Mouse (Mus musculus): ENCODE results near the gene Adh7.

Gene Adh7

GRCm38 (mm10) chr3:138224363-138224954 lies 6.9 kb downstream of the Adh7 start:
- DNase-seq (ENCODE audit: low spot score in 2 of 2): no peak

- DNase-seq (ENCODE audit: low spot score in 2 of 2): no peak
Measured at GRCm38 (mm10) chr3:138225331-138225730, 7.8 kb downstream of the Adh7 start.

DNA sequence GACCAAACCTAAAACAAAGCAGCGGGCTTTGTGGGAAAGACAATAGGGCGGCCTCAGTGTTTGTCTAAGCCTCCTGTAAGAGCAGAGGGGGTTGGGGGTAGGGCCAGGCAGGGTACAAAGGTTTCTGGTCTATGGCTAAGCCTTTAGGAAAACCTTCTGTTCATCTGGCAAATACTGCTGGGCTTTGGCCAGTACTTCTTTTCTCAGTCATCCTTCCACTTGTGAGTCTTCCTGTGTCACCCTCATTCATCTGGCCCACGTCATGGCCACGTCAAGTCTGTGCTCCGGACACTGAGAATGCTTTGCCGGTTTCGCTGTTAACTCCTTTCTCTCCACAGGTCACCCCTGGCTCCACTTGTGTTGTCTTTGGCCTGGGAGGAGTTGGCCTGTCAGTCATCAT lies 8.3 kb downstream of the Adh7 start:
- no peak for DNase-seq (ENCODE audit: low spot score in 2 of 2)

DNA sequence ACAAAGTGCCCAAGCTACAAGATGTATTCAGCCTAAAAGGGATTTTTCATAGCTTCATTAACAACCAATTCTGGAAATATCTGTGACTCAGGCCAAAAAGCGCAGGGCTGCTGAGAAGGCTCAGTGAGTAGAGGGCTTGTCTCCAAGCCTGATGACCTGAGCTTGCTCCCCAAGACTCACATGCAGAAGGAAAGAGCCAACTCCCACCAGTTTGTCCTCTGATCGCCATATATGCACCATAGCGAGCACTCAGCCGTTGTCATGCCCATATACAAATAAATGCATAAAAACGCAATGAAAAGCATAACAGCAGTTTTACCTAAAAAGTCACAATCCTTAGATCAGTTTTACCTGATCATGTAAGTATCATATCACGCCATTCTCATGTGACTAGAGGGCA lies 8.9 kb downstream of the Adh7 start:
- no peak for DNase-seq (ENCODE audit: low spot score in 2 of 2)

GRCm38 (mm10) chr3:138227082-138227481 lies 9.5 kb downstream of the Adh7 start:
- no peak for DNase-seq (ENCODE audit: low spot score in 2 of 2)

DNA sequence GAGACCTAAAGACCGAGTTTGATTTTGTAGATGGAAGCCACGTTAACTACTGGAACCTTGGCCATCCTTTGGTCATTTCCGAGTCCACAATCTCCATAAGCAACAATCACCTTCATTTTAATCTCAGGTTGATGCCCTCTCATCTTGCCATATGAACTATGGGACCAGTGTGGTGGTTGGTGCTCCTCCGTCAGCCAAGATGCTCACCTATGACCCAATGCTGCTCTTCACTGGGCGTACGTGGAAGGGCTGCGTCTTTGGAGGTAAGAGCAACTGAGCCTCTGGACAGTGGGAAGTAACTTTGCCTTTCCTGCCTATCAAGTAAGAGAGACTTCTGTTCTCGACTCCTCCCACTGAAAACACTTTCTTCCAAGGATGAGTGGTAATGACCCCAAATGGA lies 10.2 kb downstream of the Adh7 start:
- DNase-seq (ENCODE audit: low spot score in 2 of 2): no peak

DNA sequence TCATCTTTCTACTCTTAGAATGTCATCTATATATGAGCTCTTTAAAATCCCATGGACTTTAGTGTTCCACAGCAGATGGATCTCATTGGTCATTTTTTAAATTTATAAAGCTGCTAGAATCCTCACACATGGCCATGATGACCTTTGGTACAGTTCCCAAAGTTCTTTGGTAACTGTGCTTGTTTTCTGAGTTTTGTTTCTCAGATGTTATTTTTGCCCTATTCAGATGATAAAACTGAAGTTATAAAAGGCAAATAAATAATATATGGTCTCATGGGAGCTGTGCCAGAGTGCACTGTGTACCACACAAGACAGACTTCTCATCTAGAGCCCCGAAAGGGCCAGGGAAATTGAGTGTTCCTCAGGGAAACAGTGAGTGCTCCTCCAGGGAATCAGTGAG lies 11.9 kb downstream of the Adh7 start:
- DNase-seq (ENCODE audit: low spot score in 2 of 2): no peak

GRCm38 (mm10) chr3:138230266-138230665 lies 12.7 kb downstream of the Adh7 start:
- DNase-seq (ENCODE audit: low spot score in 2 of 2): no peak

- no peak for DNase-seq (ENCODE audit: low spot score in 2 of 2)
Measured at GRCm38 (mm10) chr3:138231531-138231930, 14.0 kb downstream of the Adh7 start.

DNA sequence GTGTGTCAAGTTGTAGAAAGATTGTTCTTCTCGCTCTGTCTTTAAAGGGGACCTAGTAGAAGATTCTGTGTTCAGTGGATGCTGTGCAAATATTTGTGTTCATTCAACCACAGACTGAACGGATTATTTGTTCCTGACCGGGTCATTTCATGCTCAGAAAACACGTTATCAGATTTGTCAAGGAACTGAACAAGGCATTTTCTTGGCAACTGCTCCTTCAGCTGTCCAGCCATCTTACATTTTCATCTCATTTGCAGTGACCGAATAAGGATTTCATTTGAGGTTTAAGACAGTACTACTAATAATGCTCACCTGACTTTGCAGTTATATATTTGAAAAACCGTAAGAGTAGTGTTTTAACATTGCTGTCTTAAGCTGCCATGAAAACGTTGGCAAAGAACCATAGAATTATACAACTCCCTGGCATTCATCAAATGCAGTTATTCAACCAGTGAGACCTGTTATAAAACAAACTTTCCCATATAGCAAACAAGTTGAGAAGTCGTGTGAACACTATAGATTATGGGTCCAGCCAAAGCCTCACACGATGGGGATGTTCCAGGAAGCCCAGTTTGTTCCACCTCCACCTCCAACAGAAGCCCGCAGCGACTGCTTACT lies 19.1 kb downstream of the Adh7 start:
- no peak for DNase-seq (ENCODE audit: low spot score in 2 of 2)

- no peak for DNase-seq (ENCODE audit: low spot score in 2 of 2)
Measured at GRCm38 (mm10) chr3:138238046-138238445, 20.5 kb downstream of the Adh7 start.

- DNase-seq (ENCODE audit: low spot score in 2 of 2): no peak
Measured at GRCm38 (mm10) chr3:138239461-138239860, 21.9 kb downstream of the Adh7 start.

DNA sequence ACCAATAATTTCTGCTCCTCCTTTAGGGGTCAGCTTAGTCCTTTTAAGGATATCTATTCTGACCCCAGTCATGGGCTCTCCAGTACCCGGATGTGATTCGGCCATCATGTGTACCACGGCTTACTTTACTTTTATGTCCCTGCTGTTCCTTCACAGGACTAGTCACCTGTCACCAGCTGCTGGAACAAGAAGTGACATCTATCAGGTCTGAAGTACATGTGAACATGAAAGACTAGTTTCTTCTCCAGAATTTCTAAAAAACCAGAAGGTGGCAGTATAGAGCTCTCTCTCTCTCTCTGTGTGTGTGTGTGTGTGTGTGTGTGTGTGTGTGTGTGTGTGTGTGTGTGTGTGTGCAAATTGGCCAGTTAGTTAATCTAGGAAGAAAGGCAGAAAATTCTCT lies 22.9 kb downstream of the Adh7 start:
- no peak for DNase-seq (ENCODE audit: low spot score in 2 of 2)

DNA sequence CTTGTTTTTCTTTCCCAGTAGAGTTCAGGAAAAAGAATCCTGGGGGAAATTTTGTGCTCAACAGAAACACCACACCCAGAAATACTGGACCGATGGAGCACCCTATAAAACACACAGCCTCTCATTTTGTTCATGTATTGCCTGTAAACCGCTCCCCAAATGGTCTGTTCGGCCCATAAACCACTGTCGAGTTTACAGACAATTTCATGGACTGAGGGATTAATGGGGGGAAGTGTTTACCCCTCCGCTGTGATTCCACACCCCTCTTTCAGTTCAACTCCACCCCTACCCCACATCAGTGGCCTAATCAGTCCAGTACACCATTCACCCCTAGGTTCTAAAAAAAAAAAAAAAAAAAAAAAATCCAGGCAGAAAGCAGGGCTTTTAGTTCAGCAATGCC lies 23.4 kb downstream of the Adh7 start:
- DNase-seq (ENCODE audit: low spot score in 2 of 2): no peak

GRCm38 (mm10) chr3:138241371-138241770 lies 23.8 kb downstream of the Adh7 start:
- no peak for DNase-seq (ENCODE audit: low spot score in 2 of 2)

GRCm38 (mm10) chr3:138242021-138242726 lies 24.6 kb downstream of the Adh7 start:
- DNase-seq (ENCODE audit: low spot score in 2 of 2): no peak

DNA sequence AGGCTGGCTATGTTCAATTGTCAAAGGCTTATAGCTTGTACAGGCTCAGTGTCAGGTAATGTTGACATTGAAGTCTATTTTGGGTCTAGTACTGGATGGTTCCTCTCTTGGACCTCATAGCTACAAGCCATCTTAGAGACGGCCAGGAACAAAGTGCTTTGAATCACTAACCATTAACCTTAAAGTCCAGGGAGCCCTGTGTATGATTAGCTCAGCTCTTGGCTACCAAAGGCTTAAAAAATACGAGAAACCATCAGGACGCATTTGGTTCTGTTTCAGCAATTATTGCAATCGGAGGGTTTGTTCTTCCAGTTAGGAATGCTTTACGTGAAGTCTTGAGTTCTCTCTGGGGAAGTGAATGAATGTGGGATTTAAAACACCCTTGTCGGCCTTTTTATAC lies 25.4 kb downstream of the Adh7 start:
- DNase-seq (ENCODE audit: low spot score in 2 of 2): no peak

- DNase-seq (ENCODE audit: low spot score in 2 of 2): no peak
Measured at GRCm38 (mm10) chr3:138244338-138244874, 26.8 kb downstream of the Adh7 start.

- no peak for DNase-seq (ENCODE audit: low spot score in 2 of 2)
Measured at GRCm38 (mm10) chr3:138246511-138247020, 29.0 kb downstream of the Adh7 start.

- no peak for DNase-seq (ENCODE audit: low spot score in 2 of 2)
Measured at GRCm38 (mm10) chr3:138247241-138247640, 29.7 kb downstream of the Adh7 start.

DNA sequence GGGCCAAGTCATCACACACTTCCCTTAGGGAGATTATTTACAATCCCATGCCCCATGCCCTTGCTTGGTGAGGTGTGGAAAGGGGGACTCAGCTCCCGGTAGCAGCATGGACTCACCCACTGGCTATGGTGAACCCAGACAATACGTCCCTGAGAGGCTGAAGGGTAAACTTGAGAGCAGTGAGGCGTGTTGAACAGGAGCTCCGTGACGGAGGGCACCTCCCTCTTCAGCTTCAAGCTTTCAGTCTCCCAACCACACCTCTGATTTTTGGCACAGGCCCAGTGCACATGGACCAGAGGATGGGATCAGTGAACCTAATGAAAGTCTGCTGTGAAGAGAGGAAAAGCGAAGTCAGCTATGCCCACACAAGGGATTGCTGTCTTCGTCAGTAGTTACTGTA lies 30.5 kb downstream of the Adh7 start:
- DNase-seq (ENCODE audit: low spot score in 2 of 2): no peak

DNA sequence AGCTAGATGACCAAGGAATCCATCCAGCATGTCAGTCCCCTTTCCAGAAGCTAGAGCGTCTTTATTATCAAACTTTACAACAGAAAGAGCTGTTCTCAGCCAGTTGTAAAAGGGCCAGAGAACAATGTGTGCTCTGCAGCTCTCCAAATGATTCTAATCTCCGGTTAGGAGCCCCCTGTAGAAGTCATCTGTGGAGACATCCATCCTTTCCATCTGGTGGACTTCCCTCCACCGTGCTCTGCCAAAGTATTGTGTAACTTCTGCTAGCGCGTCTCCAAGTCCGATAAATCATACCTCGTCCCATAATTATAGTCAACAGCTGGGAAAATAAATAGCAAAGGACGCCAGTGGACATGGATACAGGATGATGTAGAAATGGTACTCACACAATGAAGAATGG lies 31.2 kb downstream of the Adh7 start:
- DNase-seq (ENCODE audit: low spot score in 2 of 2): no peak

GRCm38 (mm10) chr3:138251156-138251555 lies 33.6 kb downstream of the Adh7 start:
- DNase-seq (ENCODE audit: low spot score in 2 of 2): no peak
